Mouse (Mus musculus) urinary bladder, adult 18-20 months (tissue): ENCODE measurements around the gene Card11.

Experiments used
- DNase-seq, 2 experiments: peaks; one replicate each; pipeline ENCODE4 v3.0.0; 2022; ENCODE audit warnings: low spot score in 2 of 2, mixed read lengths in 2 of 2

Gene Card11

DNA sequence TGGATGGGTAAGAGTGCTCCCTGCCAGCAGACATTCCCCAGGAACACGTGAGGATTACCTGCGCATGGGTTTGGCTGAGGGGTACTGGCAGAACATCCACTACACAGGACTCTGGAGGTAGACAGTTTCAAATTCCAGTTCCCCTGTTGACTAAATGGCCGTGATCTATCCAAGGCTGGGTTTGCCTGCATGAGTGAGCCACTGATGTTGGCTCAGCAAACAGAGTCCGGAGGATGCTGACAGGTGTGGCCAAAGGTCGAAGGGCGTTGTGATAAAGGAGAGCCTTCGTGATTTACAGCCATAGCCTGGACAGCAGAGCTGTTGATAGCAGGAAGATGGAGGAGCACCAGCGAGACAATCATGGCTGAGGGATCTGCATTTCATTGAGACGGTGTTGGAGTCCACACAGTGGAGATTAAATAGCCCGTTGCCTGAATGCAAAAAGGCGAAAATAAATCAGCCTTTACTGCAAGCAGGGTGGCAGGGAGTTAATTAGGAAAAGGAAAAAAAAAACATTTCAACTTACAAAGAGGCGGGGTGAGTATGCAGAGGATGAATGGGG is 147.9 kb downstream of the Card11 start:
- DNase-seq, result no peak

DNA sequence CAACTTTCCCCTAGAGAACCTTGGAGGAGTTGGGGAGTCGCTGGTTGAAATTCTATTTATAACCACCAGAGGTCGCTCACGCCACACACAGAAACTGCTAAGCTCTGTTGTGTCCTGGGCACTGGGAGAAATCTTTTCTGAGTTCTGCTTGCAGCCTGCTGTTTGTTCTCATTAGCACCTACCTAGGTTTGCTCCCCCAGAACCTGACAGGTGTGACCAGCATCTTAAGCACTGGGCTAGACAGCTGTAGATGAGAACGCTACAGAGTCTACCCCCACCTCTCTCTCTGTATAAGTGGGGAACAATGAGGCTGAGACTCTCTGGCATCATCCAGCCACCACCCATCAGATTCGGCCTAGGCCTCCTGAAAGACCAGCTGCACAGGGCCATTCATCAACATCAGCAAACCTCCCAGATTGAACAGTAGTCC is 153.1 kb downstream of the Card11 start:
- no peak for DNase-seq

DNA sequence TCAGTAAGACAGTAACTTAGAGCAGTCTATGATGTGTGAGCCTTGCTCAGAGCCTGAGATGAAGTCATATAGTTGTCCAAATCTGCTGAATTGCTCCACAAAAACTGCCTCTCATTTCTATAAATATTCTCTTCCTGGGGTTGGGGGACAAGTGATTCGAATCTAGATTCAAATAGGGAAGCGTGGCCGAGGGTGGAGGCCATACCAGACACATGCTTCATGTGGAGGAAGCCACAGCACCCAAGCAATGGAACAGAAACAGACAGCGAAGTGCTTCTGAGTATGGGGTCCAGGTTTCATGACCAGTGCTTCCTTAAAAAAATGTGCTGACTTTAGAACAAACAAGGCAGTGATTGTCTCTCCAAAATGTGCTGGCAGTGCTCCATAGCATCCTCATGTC is 158.4 kb downstream of the Card11 start:
- DNase-seq, result no peak

DNA sequence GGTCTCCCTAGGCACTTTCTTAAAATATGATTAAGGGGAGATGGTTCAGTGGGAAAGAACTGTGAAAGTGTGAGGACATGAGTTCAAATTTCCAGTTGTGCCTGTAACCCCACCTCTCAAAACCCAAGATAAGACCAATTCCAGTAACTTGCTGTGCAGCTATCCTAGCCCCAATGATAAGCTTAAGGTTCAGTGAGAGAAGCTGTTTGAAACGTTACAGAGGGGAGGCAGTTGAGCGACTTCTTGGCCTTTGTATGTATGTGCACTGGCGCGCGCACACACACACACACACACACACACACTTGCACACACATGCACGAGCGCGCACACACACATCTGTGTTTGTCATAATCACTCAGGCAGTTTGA is 169.3 kb downstream of the Card11 start:
- no peak for DNase-seq

DNA sequence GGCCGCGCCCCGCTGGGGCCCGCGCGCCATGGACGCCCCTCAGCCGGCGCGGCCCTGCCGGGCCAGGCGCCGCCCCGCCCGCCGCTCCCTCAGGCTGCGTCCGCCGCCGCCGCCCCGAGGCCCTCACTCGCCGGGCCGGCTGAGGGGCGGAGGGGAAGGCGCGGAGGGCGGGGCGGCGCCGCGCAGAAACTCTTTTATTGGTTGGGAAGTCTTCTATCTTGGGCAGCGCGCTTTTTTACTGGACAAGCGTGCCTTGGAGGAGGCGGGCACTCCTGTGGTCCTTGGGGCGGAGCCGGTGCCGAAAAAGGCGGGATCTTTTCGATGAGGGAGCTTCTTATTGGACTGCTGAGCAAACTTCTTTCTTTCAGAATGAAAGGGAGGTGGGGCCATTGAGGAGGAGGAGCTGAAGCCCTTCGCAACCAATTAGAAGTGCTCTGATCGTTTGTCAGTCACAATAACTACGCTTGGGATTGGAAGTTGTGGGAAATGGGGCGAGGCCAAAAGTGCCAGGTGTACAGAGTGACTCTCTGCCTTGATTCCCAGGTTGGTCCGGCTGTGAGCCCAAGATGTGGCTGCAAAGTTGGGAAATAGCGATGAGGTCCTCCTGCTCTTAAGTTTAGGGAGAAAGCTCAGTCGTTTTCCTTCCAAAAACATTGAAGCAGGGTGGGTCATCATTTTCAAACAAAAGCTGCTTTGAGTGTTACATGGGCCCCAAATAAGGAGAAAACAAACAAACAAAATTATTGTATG is 169.9 kb downstream of the Card11 start, which contains the start of gene Gna12:
Gna12 (minus strand) TSS at position 118 of the 750 bp plus-strand sequence.
- peak; percentile 93 to 98 for DNase-seq

DNA sequence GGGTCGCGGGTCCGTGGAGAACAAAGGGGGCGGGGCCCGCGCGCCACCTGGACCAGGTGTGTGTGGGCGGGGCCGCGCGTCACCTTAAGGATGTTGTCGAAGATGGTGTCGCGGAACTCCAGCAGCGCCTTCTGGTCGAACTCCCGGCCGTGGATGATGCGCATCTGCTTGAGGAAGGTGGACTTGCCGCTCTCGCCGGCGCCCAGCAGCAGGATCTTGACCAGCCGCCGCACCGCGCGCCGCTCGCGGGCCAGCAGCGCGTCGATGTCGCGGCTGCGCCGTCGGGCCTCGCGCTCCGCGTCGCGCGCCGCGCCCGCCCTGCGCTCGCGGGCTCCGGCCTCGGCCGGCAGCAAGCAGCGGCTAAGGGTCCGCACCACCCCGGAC is 170.5 kb downstream of the Card11 start:
- peak; percentile 26 to 40 for DNase-seq

DNA sequence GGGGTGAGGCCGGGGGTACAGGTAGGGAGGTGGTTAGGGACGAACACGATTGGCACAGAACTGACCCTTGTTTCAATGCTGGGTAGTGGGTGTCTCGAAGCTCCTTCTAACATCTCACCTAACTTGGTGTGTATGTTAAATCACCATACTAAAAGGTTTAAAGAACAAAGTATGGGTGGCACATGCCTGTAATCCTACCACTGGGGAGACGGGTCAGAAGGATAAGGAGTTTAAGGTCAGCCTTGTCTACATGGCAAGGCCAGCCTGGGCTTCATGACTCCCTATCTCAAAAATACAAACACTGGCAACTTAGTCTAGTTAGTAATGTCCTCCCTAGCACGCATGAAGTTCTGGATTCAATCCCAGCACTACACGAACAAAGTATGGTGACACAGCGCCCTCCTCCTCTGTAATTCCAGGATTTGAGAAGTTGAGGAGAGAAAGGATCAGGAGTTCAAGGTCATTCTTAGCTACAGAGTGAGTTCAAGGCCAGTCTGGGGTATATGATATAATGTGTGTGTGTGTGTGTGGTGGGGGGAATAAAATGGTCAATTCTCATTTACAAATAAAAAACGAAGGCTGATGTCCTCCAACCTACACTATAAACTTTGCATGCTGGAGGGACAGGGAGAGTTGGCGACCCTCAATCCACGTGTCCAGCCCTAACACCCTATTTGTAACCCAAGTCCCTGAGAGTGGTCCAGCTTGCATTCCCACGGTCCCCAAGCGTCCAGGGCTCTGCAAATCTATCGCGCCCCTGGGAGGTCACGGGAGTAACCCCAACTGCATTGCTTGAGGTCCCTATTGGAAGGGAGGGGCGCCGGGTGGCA is 171.1 kb downstream of the Card11 start:
- DNase-seq, result no peak

DNA sequence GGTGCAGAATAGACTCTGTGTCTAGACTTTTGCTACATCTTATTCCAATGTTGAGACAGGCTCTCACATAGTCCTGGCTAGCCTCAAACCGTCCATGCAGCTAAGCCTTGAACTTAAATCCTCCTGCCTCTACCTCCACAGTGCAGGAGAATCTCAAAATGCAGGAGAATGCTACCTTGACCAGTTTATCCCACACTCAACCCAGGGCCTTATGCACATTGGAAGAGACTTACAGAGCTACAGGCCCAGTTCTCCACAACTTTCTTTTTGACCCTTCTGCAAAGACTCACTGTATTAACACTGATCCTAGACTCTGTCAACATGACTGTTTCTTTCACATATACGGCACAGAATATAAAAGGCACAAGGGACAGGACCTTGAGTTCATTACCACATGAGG is 172.0 kb downstream of the Card11 start:
- no peak for DNase-seq

DNA sequence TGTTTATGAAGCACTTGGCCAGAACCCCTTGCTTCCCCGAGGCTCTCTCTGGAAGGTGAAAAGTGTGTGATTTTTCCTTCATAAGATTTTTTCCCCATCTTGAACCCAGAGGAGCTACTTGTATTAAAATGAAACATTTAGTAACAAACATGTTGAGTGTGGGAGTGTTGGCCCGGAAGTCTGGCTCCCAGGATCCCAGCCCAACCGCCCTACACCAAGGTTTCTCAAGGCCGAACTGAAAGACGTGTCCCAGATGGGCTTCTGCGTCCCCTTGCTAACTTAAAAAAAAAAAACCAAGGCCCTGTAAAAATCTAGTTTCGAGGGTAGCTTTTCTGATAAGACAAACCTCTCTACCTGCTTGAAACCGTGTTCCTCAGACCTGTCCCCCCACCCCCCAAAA is 172.5 kb downstream of the Card11 start:
- no peak for DNase-seq

DNA sequence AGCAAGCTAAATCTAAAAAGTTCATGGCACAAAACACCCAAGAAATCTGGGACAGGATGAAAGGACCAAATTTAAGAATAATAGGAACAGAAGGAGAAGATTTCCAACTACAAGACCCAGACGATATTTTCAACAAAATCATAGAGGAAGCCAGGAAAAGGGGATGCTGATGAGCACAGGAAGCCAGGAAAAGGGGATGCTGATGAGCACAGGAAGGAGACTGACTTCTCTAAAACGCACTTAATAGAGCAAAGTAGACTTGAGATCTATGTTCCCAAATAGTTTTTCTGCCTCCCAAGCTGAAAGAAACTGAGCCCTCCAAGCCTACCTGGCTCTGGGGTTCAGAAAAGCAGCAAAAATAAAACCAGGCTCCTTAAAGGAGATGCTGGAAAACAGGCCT is 173.0 kb downstream of the Card11 start:
- DNase-seq, result no peak

DNA sequence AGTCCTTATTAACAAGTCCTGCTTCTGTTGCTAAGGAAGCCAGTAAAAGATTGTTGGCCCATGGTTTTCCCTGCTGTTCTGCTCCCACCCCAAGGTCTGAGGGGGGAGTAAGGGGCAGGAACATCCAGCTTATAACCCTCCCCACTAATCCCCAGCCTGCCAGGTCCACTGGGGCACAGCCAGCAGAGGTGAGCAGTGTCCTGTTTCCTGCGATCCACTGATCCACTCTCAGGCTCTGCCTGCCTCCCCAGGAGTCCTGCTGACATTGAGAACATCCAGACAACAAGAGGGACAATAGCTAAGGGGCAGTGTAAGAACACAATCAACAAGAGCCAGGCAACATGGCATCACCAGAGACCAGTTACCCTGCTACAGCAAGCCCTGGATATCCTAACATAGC is 173.6 kb downstream of the Card11 start:
- DNase-seq, result no peak

DNA sequence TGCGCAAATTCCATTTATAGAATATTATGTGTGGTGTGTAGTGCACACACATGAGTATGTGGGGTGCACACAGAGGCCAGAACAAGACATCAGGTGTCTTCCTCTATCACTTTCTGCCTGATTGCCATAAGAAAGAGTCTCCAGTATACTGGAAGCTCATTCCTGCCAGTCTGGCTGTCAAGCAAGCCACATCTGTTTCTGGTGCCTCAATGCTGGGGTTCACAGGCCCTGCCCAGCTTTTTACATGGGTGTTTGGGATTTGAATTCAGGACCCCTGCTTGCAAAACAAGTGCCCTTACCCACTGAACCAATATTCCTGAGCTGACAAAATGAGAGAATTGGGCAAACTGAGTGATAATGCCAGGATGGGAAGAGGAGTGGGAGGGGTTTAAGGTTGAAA is 174.3 kb downstream of the Card11 start:
- DNase-seq, result no peak

DNA sequence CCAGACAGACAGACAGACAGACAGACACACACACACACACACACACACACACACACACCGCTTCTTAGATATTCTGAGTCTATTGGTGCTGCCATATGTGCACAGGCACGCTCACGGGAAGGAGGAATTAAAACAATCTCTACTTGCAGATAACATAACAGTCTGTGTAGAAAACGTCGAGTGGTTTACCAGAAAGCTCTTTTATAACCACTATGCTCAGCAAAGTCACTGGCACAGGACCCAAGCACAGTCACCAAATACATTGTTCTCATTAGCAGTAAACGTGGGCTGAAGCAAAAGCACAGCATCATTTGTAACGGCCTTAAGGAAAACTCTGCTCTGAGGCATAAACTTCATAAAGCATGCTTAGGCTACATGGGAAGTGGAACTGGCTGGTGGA is 176.3 kb downstream of the Card11 start:
- no peak for DNase-seq

DNA sequence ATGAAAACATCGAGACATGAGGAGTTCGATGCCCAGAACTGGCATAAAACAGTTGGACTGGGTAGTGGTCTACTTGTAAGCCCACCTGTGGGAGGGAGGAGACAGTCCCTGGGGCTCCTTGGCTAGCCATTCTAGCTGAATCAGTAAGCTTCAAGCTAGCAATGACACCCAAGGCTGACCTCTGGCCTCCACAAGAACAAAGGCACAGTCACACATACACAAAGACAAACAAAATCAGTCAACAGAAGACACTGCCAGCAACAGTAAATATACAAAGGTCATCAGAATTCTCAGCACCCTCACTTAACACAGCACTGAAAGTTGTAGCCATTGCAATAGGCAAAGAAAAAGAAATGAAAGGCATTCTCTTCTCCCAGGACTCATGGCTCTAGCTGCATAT is 177.0 kb downstream of the Card11 start:
- no peak for DNase-seq
